Mouse (Mus musculus) Patski (cell line): ENCODE results near the gene Ldhal6b. TPM values are rescaled to one million over a fixed set of nuclear protein-coding genes. Genes with fewer than 3 reads are reported as not detected.
"Not testable (repeated sequence)": the region's sequence is repeated elsewhere in the genome, so short reads cannot be mapped to it uniquely, and the experiment has no call there.

Experiments
- ATAC-seq: fragments of 100-300 bp; one replicate; pipeline ENCODE4 v1.8.0; 2021
- CTCF ChIA-PET: fragments of 350-600 bp; sonication (Branson Sonifier 250); formaldehyde crosslinking; loops from one replicate; lab custom pipeline; 2022; ENCODE audit warnings: inconsistent platforms; lab: Charles Lee
- POLR2A ChIA-PET: fragments of 350-600 bp; sonication (Branson Sonifier 250); formaldehyde crosslinking; loops from one replicate; lab custom pipeline; 2022; ENCODE audit warnings: antibody characterized with exemption, inconsistent platforms; lab: Charles Lee
- DNase-seq: peaks from one replicate; pipeline ENCODE4 v3.0.0-alpha.2; 2011; ENCODE audit warnings: low read depth, low spot score
- H3K27me3 ChIP-seq: fragments of 371-371 bp; one replicate; pipeline ENCODE4 v1.5.1; 2021
- CTCF ChIP-seq: fragments of 100-300 bp; IDR thresholded peaks from one replicate; pipeline ENCODE4 v1.5.1; 2021
- in situ Hi-C: fragments of 300-500 bp; cut with MboI; formaldehyde crosslinking; loops from 3 replicates; pipeline ENCODE4 v1.11.1; 2018; ENCODE audit warnings: low pct_unique_long_range_greater_than_20kb, mixed read lengths
- polyA plus RNA-seq: library from polyadenylated mRNA; unstranded; gene quantifications from one replicate; pipeline ENCODE4 v1.2.3, GENCODE M21; 2021

Gene Ldhal6b
- 0.19 TPM for polyA plus RNA-seq

- no peak for TF ChIP-seq CTCF
- in situ Hi-C loops = no loop called here
- CTCF ChIA-PET = interaction anchor here (5.1 kb wide), 1 partner anchor 11 kb away, joined by 22 read pairs; no protein-coding TSS in a partner anchor
- DNase-seq = no peak
- POLR2A ChIA-PET = no interaction called here
- ATAC-seq = no peak
- H3K27me3 ChIP-seq = no peaks in the 10 kb centered on the region
Observed at GRCm38 (mm10) chr17:5418545-5418944, at the start of gene Ldhal6b. TSS of gene Ldhal6b (minus strand) at chr17:5418767.

GRCm38 (mm10) chr17:5467177-5467576 lies 48.6 kb upstream of the Ldhal6b start:
- H3K27me3 ChIP-seq = peaks cover 5% of the 10 kb centered on the region
- ATAC-seq = no peak
- ChIA-PET CTCF (no interaction called here), POLR2A (no interaction called here)
- DNase-seq = no peak
- in situ Hi-C loops = no loop called here
- no peak for TF ChIP-seq CTCF

GRCm38 (mm10) chr17:5466736-5467135 lies 48.2 kb upstream of the Ldhal6b start:
- ATAC-seq = no peak

GRCm38 (mm10) chr17:5463912-5464311 lies 45.3 kb upstream of the Ldhal6b start:
- POLR2A ChIA-PET = no interaction called here
- no peak for TF ChIP-seq CTCF
- in situ Hi-C loops = no loop called here
- peak; percentile 65 for ATAC-seq
- DNase-seq = no peak
- no peaks in the 10 kb centered on the region for H3K27me3 ChIP-seq
- CTCF ChIA-PET = no interaction called here

More at GRCm38 (mm10) chr17:5466736-5467135, 48.2 kb upstream of the Ldhal6b start:
- no peak for TF ChIP-seq CTCF
- in situ Hi-C loops = no loop called here
- H3K27me3 ChIP-seq = peaks cover 2% of the 10 kb centered on the region
- ChIA-PET CTCF (no interaction called here), POLR2A (no interaction called here)
- DNase-seq = no peak

- no peak for TF ChIP-seq CTCF
- in situ Hi-C loops = no loop called here
- no peaks in the 10 kb centered on the region for H3K27me3 ChIP-seq
- ATAC-seq (no peak), DNase-seq (no peak)
- POLR2A ChIA-PET = no interaction called here
- CTCF ChIA-PET = no interaction called here
Observed at GRCm38 (mm10) chr17:5453657-5454056, 35.1 kb upstream of the Ldhal6b start.

- in situ Hi-C loops = loop anchor here (5.0 to 25.0 kb wide), 2 partner anchors 304 to 569 kb away; no protein-coding TSS in a partner anchor
Observed at GRCm38 (mm10) chr17:5443751-5444150, 25.2 kb upstream of the Ldhal6b start.

GRCm38 (mm10) chr17:5443260-5443659 lies 24.7 kb upstream of the Ldhal6b start:
- CTCF ChIA-PET = interaction anchor here (4.6 kb wide), 1 partner anchor 309 kb away, joined by 38 read pairs; no protein-coding TSS in a partner anchor
- TF ChIP-seq CTCF = no peak

More at GRCm38 (mm10) chr17:5443751-5444150, 25.2 kb upstream of the Ldhal6b start:
- ATAC-seq (no peak), DNase-seq (no peak)
- no peak for TF ChIP-seq CTCF
- CTCF ChIA-PET = no interaction called here
- no peaks in the 10 kb centered on the region for H3K27me3 ChIP-seq
- POLR2A ChIA-PET = no interaction called here

GRCm38 (mm10) chr17:5442403-5442802 lies 23.8 kb upstream of the Ldhal6b start:
- ATAC-seq, POLR2A ChIA-PET, H3K27me3 ChIP-seq, DNase-seq: not testable (repeated sequence)
- CTCF ChIA-PET = interaction anchor here (1.6 to 4.6 kb wide), 2 partner anchors 17 to 310 kb away, joined by 5 to 38 read pairs; no protein-coding TSS in a partner anchor
- in situ Hi-C loops = loop anchor here (5.0 to 25.0 kb wide), 2 partner anchors 305 to 570 kb away; no protein-coding TSS in a partner anchor

More at GRCm38 (mm10) chr17:5443260-5443659, 24.7 kb upstream of the Ldhal6b start:
- in situ Hi-C loops = loop anchor here (5.0 to 25.0 kb wide), 2 partner anchors 304 to 569 kb away; no protein-coding TSS in a partner anchor
- DNase-seq (no peak), ATAC-seq (no peak)
- POLR2A ChIA-PET = no interaction called here
- H3K27me3 ChIP-seq = no peaks in the 10 kb centered on the region

- ATAC-seq = peak; percentile 80
- TF ChIP-seq CTCF = peak; percentile 96
- H3K27me3 ChIP-seq = no peaks in the 10 kb centered on the region
- CTCF ChIA-PET = interaction anchor here (0.6 to 4.6 kb wide), 22 partner anchors 8 to 450 kb away, joined by 3 to 38 read pairs (median 4); no protein-coding TSS in a partner anchor
- peak; percentile 82 for DNase-seq
- POLR2A ChIA-PET = interaction anchor here (0.5 to 1.4 kb wide), 7 partner anchors 10 to 1480 kb away, joined by 3 to 7 read pairs (median 3); no protein-coding TSS in a partner anchor
- in situ Hi-C loops = loop anchor here (5.0 to 25.0 kb wide), 2 partner anchors 307 to 572 kb away; no protein-coding TSS in a partner anchor
Observed at GRCm38 (mm10) chr17:5440159-5440971, 21.8 kb upstream of the Ldhal6b start, which contains the start of gene Tmem242. TSS of gene Tmem242 (minus strand) at chr17:5440259.

GRCm38 (mm10) chr17:5439831-5440158 lies 21.2 kb upstream of the Ldhal6b start:
- ChIA-PET POLR2A (interaction anchor here (0.5 to 1.4 kb wide), 5 partner anchors 11 to 1479 kb away, joined by 3 to 7 read pairs (median 4); no protein-coding TSS in a partner anchor), CTCF (interaction anchor here (0.6 to 4.6 kb wide), 15 partner anchors 8 to 450 kb away, joined by 3 to 38 read pairs (median 5); no protein-coding TSS in a partner anchor)
- DNase-seq (no peak), ATAC-seq (peak; percentile 26)
- no peaks in the 10 kb centered on the region for H3K27me3 ChIP-seq
- in situ Hi-C loops = loop anchor here (5.0 to 25.0 kb wide), 3 partner anchors 308 to 573 kb away; no protein-coding TSS in a partner anchor
- no peak for TF ChIP-seq CTCF
